Mouse (Mus musculus) kidney, postnatal 0 days (tissue): ENCODE measurements around the gene Coa5. TPM values are rescaled to one million over a fixed set of nuclear protein-coding genes. Genes with fewer than 3 reads are reported as not detected.

Source experiments
- ATAC-seq: fragments of 200-750 bp; cut with Nextera tagmentation; replicated peaks from 2 replicates; pipeline ENCODE4 v1.8.0; 2017; ENCODE audit warnings: low read depth, moderate number of reproducible peaks, moderate TSS enrichment, moderate library complexity; ENCODE audit not compliant: low FRiP score
- DNase-seq: peaks from one replicate; pipeline ENCODE4 v3.0.0-alpha.2; 2016; ENCODE audit warnings: low spot score
- H3K27ac ChIP-seq: fragments of 300-500 bp; sonication (generic); 2 replicates; pipeline ENCODE4 v1.5.1; 2014; ENCODE audit warnings: mild to moderate bottlenecking
- H3K27me3 ChIP-seq: fragments of 300-500 bp; sonication (generic); 2 replicates; pipeline ENCODE4 v1.6.1; 2014; ENCODE audit warnings: low read length, mixed read lengths; ENCODE audit not compliant: insufficient read depth
- H3K36me3 ChIP-seq: fragments of 300-500 bp; sonication (generic); 2 replicates; pipeline ENCODE4 v1.6.1; 2014; ENCODE audit warnings: low read length, mixed read lengths; ENCODE audit not compliant: insufficient read depth
- H3K4me1 ChIP-seq: fragments of 300-500 bp; sonication (generic); replicated peaks from 2 replicates; pipeline ENCODE4 v1.6.1; 2014; ENCODE audit warnings: antibody characterized with exemption, low read length, mixed read lengths; ENCODE audit not compliant: insufficient read depth
- H3K4me2 ChIP-seq: fragments of 300-500 bp; sonication (generic); 2 replicates; pipeline ENCODE4 v1.6.1; 2014; ENCODE audit warnings: mild to moderate bottlenecking, low read length, moderate library complexity, mixed read lengths
- H3K4me3 ChIP-seq: fragments of 300-500 bp; sonication (generic); replicated peaks from 2 replicates; pipeline ENCODE4 v1.5.1; 2014; ENCODE audit warnings: low read depth, low read length
- H3K9ac ChIP-seq: fragments of 300-500 bp; sonication (generic); 2 replicates; pipeline ENCODE4 v1.6.1; 2014; ENCODE audit warnings: low read depth, low read length
- H3K9me3 ChIP-seq: fragments of 300-500 bp; sonication (generic); replicated peaks from 2 replicates; pipeline ENCODE4 v1.6.1; 2016; ENCODE audit warnings: low read length, inconsistent platforms, mixed read lengths
- CTCF ChIP-seq: IDR thresholded peaks from 2 replicates; pipeline ENCODE4 v1.5.1; 2016; ENCODE audit warnings: antibody characterized with exemption, low read depth, mild to moderate bottlenecking, moderate library complexity
- WGBS: fragments of 180-500 bp; shearing (Covaris S2); extraction: QIAGEN DNeasy Blood & Tissue Kit; methylation state at CpG from one replicate; pipeline ENCODE4 v1.1.7; 2014; 5-methylcytosine and 5-hydroxymethylcytosine counted together
- polyA plus RNA-seq: library from polyadenylated mRNA; unstranded; fragments of >200 nt; fragmentation: Nextera tagmentation; extraction: Ambion mirVana; gene quantifications from 2 replicates; pipeline ENCODE4 v1.2.1, GENCODE M21; 2015

Coa5 gene
- polyA plus RNA-seq, 1 experiment from 2014 or later = 39.2 TPM

DNA sequence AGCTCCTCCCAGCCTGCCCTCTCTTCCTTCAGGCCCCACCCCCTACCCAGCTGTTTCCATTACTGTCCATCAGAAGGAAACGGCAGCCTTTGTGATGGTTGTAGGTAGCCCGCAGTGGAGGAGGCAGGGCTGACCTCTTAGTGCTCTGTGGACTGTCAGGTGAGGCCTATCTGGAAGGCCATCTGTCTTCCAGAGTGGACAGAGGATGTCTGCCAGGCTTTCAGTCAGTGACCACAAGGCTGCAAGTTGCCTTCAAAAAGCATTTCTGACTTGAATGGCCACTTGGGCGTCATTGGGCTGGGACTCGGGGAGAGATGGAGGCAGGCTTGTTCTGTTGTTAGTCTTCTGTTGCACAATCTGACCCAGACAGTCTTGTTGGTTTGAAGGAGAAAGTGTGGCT lies 50.4 kb downstream of the Coa5 start:
- WGBS = 60% methylated on average over 4 of the region's 4 CpGs
- Histone ChIP-seq H3K36me3 (peaks cover 9% of the 10 kb centered on the region), H3K4me1 (no peaks in the 10 kb centered on the region), H3K4me2 (no peak overlapping the region), H3K27me3 (no peaks in the 10 kb centered on the region), H3K4me3 (no peak overlapping the region), H3K27ac (no peak overlapping the region), H3K9me3 (no peaks in the 10 kb centered on the region), H3K9ac (no peak overlapping the region)
- ATAC-seq = no peak
- DNase-seq = no peak
- TF ChIP-seq CTCF = no peak

DNA sequence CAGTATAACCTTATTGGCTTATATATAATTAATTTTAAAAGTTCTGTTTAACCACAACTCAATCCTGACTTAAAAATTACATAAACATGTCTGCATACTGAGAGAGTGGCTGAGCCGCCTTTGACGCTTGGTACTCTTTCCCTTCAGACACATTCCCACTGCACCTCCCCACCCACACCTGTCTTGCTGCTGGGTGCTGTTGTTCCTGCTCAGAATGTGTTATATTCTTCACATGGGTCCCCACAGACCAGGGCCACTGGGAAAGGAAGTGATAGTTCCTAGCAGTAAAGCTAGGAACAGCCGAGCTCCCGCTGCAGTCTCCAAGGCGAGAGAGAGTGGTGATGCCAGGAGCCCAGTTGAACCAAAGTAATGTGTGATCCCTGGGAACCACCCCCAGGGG lies 51.8 kb downstream of the Coa5 start:
- H3K36me3 ChIP-seq = peaks cover 9% of the 10 kb centered on the region
- 88% methylated on average over 5 of the region's 5 CpGs for WGBS
- H3K27ac ChIP-seq = no peak overlapping the region
- H3K9me3 ChIP-seq = no peaks in the 10 kb centered on the region
- no peaks in the 10 kb centered on the region for H3K4me1 ChIP-seq
- H3K27me3 ChIP-seq = no peaks in the 10 kb centered on the region
- TF ChIP-seq CTCF = no peak
- H3K4me2 ChIP-seq = no peak overlapping the region
- H3K4me3 ChIP-seq = no peak overlapping the region
- ATAC-seq (no peak), DNase-seq (no peak)
- no peak overlapping the region for H3K9ac ChIP-seq

DNA sequence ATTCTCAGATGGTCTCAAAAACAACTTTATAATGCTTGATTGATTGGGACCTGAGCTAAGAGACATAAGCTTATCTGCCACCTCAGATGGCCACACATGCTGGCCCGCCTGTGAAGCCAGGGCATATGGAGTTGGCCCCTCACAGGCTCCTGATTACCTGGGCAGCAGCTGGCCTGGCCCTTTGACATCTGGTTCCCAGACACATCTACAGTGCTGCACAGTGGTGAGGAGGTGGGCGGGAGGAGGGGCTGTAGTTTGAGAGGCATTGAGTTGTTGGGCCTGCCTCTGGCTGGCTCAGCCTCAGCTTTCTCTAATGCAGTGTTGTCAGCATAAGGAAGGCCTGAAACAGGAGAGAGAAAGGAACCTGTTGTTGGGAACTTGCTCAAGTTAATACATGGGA lies 53.2 kb downstream of the Coa5 start:
- Histone ChIP-seq H3K27ac (no peak overlapping the region), H3K4me3 (no peak overlapping the region), H3K4me1 (no peaks in the 10 kb centered on the region), H3K4me2 (no peak overlapping the region), H3K27me3 (no peaks in the 10 kb centered on the region), H3K9me3 (no peaks in the 10 kb centered on the region), H3K9ac (no peak overlapping the region), H3K36me3 (peaks cover 9% of the 10 kb centered on the region)
- no peak for TF ChIP-seq CTCF
- DNase-seq (no peak), ATAC-seq (no peak)
- 93% methylated on average over 2 of the region's 2 CpGs for WGBS

DNA sequence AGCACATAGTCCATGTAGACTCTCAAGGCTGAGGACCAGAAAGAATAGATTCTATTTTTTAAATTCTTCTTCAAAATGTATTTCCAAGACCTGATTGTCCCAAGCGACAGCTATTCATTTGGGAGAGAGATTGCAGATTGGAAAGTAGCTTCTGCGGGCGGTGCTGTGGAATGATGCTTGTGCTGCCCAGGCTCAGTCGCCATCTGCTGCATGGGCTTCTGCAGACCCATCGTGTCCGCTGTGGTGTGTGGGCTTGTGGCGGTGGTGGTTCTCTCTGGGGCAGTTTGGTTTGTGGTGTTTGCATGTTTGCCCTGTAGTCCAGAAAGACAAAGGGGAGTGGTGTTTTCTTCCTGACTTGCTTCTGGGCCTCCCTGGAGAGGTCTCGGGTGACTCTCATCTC lies 53.7 kb downstream of the Coa5 start:
- H3K4me3 ChIP-seq = no peak overlapping the region
- H3K4me2 ChIP-seq = no peak overlapping the region
- no peak overlapping the region for H3K9ac ChIP-seq
- no peak for TF ChIP-seq CTCF
- no peak overlapping the region for H3K27ac ChIP-seq
- WGBS = 93% methylated on average over 8 of the region's 8 CpGs
- ATAC-seq (no peak), DNase-seq (no peak)
- no peaks in the 10 kb centered on the region for H3K9me3 ChIP-seq
- H3K4me1 ChIP-seq = no peaks in the 10 kb centered on the region
- H3K27me3 ChIP-seq = no peaks in the 10 kb centered on the region
- peaks cover 9% of the 10 kb centered on the region; the same call in 1 of the 2 replicates for H3K36me3 ChIP-seq

DNA sequence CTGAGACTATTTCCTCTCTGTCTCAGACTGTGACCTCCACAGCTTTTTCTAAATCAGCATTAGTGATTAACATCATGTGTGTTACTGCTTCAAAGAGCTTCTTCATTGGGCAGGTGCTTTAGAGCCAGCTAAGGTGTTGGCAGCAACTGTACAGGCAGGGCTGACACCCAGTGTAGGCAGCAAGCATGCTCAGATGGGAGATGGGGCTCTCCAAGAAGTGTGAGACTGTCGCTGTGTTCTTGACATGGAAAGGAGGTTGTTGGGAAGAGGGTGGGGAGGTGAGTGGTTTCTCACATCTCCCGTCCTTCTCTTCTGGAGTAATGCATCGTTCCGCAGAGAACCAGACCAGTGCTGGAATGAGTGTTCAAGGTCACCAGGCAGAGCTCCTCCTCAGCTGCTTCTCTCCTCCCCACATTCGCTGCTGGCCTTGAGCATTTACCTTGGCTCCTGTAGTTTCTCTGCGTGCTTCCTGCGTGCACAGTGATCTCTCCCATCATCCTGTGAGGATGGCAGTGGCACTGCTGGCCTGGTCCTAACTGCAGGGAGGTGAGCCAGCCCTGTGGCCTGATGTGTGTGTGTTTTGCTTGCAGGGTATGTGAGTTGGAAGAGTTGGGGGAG lies 61.0 kb downstream of the Coa5 start:
- DNase-seq = no peak
- no peak for TF ChIP-seq CTCF
- Histone ChIP-seq H3K4me2 (no peak overlapping the region), H3K36me3 (peaks cover 7% of the 10 kb centered on the region; the same call in 1 of the 2 replicates), H3K27ac (no peak overlapping the region), H3K4me3 (no peak overlapping the region), H3K4me1 (no peaks in the 10 kb centered on the region), H3K9ac (no peak overlapping the region), H3K9me3 (no peaks in the 10 kb centered on the region), H3K27me3 (no peaks in the 10 kb centered on the region)
- ATAC-seq = no peak
- 59% methylated on average over 7 of the region's 7 CpGs for WGBS

DNA sequence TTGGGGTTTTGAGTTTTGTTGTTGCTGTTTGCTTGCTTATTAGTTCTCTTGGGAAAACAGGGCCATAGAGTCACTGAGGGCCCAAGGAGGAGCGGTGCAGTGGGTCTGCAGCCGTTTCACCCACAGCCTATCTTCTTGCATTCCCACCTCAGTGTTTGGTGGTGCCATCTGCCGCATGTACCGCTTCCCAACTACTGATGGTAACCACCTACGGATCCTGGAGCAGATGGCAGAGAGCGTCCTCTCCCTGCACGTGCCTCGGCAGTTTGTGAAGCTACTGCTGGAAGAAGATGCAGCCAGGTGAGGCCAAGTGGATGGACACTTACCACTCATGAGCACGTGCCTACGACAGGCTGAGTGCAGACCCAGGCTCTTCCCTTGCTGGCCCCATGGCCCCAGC lies 61.8 kb downstream of the Coa5 start:
- no peak overlapping the region for H3K27ac ChIP-seq
- H3K4me3 ChIP-seq = no peak overlapping the region
- H3K9me3 ChIP-seq = no peaks in the 10 kb centered on the region
- no peak overlapping the region for H3K4me2 ChIP-seq
- H3K27me3 ChIP-seq = no peaks in the 10 kb centered on the region
- no peak overlapping the region for H3K9ac ChIP-seq
- WGBS = 92% methylated on average over 10 of the region's 10 CpGs
- ATAC-seq (no peak), DNase-seq (no peak)
- no peaks in the 10 kb centered on the region for H3K4me1 ChIP-seq
- H3K36me3 ChIP-seq = peaks cover 7% of the 10 kb centered on the region; the same call in 1 of the 2 replicates
- no peak for TF ChIP-seq CTCF

Other genes starting within 250 kb of the Coa5 start
- not detected in 2 replicates for gene Cnga3, start 215.7 kb downstream of the Coa5 start, polyA plus RNA-seq
- 13.6 and 14.6 TPM in 2 replicates for gene Inpp4a, start 130.2 kb downstream of the Coa5 start, polyA plus RNA-seq
- gene Unc50, start within 50 bp of the Coa5 start, polyA plus RNA-seq = 168 and 175 TPM in 2 replicates
- gene Mgat4a, start 110.9 kb upstream of the Coa5 start, polyA plus RNA-seq = 6.9 and 8.3 TPM in 2 replicates